Mouse (Mus musculus) neural tube, embryonic 12.5 days (tissue): Measurements from ENCODE around the gene Prkd2. TPM values are rescaled to one million over a fixed set of nuclear protein-coding genes. Genes with fewer than 3 reads are reported as not detected.
A peak's percentile ranks its signal among the peaks of the same experiment; 100 is the strongest.

Experiments used
- ATAC-seq: fragments of 200-750 bp; cut with Nextera tagmentation; 2 replicates; pipeline ENCODE4 v1.8.0; 2017; ENCODE audit warnings: low read depth, mild to moderate bottlenecking, moderate TSS enrichment, moderate library complexity; ENCODE audit not compliant: low FRiP score
- H3K27ac ChIP-seq: fragments of 300-500 bp; sonication (generic); 2 replicates; pipeline ENCODE4 v1.5.1; 2016
- H3K27me3 ChIP-seq: fragments of 300-500 bp; sonication (generic); replicated peaks from 2 replicates; pipeline ENCODE4 v1.6.1; 2016; ENCODE audit warnings: mild to moderate bottlenecking
- H3K36me3 ChIP-seq: fragments of 300-500 bp; sonication (generic); 2 replicates; pipeline ENCODE4 v1.6.1; 2016; ENCODE audit warnings: mild to moderate bottlenecking
- H3K4me1 ChIP-seq: fragments of 300-500 bp; sonication (generic); 2 replicates; pipeline ENCODE4 v1.6.1; 2016
- H3K4me2 ChIP-seq: fragments of 300-500 bp; sonication (generic); replicated peaks from 2 replicates; pipeline ENCODE4 v1.6.1; 2016; ENCODE audit warnings: mild to moderate bottlenecking
- H3K4me3 ChIP-seq: fragments of 300-500 bp; sonication (generic); 2 replicates; pipeline ENCODE4 v1.5.1; 2016
- H3K9ac ChIP-seq: fragments of 300-500 bp; sonication (generic); 2 replicates; pipeline ENCODE4 v1.6.1; 2016; ENCODE audit warnings: mild to moderate bottlenecking
- H3K9me3 ChIP-seq: fragments of 300-500 bp; sonication (generic); 2 replicates; pipeline ENCODE4 v1.6.1; 2016; ENCODE audit warnings: mild to moderate bottlenecking
- WGBS: fragments of 180-500 bp; shearing (Covaris S2); methylation state at CpG from one replicate; pipeline ENCODE4 v1.1.7; 2016; 5-methylcytosine and 5-hydroxymethylcytosine counted together
- polyA plus RNA-seq: library from polyadenylated mRNA; unstranded; fragments of >200 nt; fragmentation: Nextera tagmentation; extraction: Ambion mirVana; gene quantifications from 2 replicates; pipeline ENCODE4 v1.2.1, GENCODE M21; 2016

Gene Prkd2
- polyA plus RNA-seq, 1 experiment from 2014 or later, result 10.4 TPM

- no peaks in the 10 kb centered on the region for H3K9me3 ChIP-seq
- peaks cover 6% of the 10 kb centered on the region; the same call in 1 of the 2 replicates for H3K4me1 ChIP-seq
- H3K27me3 ChIP-seq, result no peaks in the 10 kb centered on the region
- 94% methylated on average over 18 of the region's 18 CpGs for WGBS
- peaks cover 74% of the 10 kb centered on the region for H3K36me3 ChIP-seq
- H3K4me2 ChIP-seq, result no peak overlapping the region
- no peak overlapping the region for H3K4me3 ChIP-seq
- no peak overlapping the region for H3K27ac ChIP-seq
- H3K9ac ChIP-seq, result no peak overlapping the region
- no peak for ATAC-seq
These were observed 4.5 kb upstream of the Prkd2 start for GRCm38 (mm10) chr7:16837916-16838803.

- no peak overlapping the region for H3K4me3 ChIP-seq
- WGBS, result 91% methylated on average over 6 of the region's 6 CpGs
- H3K36me3 ChIP-seq, result peaks cover 66% of the 10 kb centered on the region
- ATAC-seq, result no peak
- H3K9ac ChIP-seq, result no peak overlapping the region
- H3K27ac ChIP-seq, result no peak overlapping the region
- H3K9me3 ChIP-seq, result no peaks in the 10 kb centered on the region
- H3K4me1 ChIP-seq, result peaks cover 12% of the 10 kb centered on the region
- H3K4me2 ChIP-seq, result no peak overlapping the region
- H3K27me3 ChIP-seq, result no peaks in the 10 kb centered on the region
These were observed 3.8 kb upstream of the Prkd2 start for GRCm38 (mm10) chr7:16838804-16839426.

GRCm38 (mm10) chr7:16839427-16840108 is 3.1 kb upstream of the Prkd2 start:
- H3K4me1 ChIP-seq, result peaks cover 17% of the 10 kb centered on the region
- WGBS, result 89% methylated on average over 12 of the region's 12 CpGs
- no peak overlapping the region for H3K27ac ChIP-seq
- no peaks in the 10 kb centered on the region for H3K9me3 ChIP-seq
- H3K9ac ChIP-seq, result no peak overlapping the region
- peaks cover 60% of the 10 kb centered on the region for H3K36me3 ChIP-seq
- no peaks in the 10 kb centered on the region for H3K27me3 ChIP-seq
- H3K4me2 ChIP-seq, result no peak overlapping the region
- no peak overlapping the region for H3K4me3 ChIP-seq
- no peak for ATAC-seq

GRCm38 (mm10) chr7:16840109-16840491 is 2.6 kb upstream of the Prkd2 start:
- H3K27ac ChIP-seq, result no peak overlapping the region
- H3K4me2 ChIP-seq, result no peak overlapping the region
- no peaks in the 10 kb centered on the region for H3K9me3 ChIP-seq
- H3K27me3 ChIP-seq, result no peaks in the 10 kb centered on the region
- H3K4me1 ChIP-seq, result peaks cover 23% of the 10 kb centered on the region
- no peak overlapping the region for H3K9ac ChIP-seq
- 92% methylated on average over 2 of the region's 2 CpGs for WGBS
- ATAC-seq, result no peak
- H3K36me3 ChIP-seq, result peaks cover 54% of the 10 kb centered on the region
- no peak overlapping the region for H3K4me3 ChIP-seq

- Histone ChIP-seq H3K27ac (no peak overlapping the region), H3K4me3 (no peak overlapping the region), H3K27me3 (no peaks in the 10 kb centered on the region), H3K4me2 (no peak overlapping the region), H3K9me3 (no peaks in the 10 kb centered on the region), H3K36me3 (peaks cover 53% of the 10 kb centered on the region), H3K4me1 (peaks cover 30% of the 10 kb centered on the region), H3K9ac (no peak overlapping the region)
- WGBS, result 75% methylated on average over 4 of the region's 4 CpGs
- no peak for ATAC-seq
These were observed 1.6 kb upstream of the Prkd2 start for GRCm38 (mm10) chr7:16841078-16841477.

- ATAC-seq, result no peak; the same call in 1 of the 2 replicates
- Histone ChIP-seq H3K9me3 (no peaks in the 10 kb centered on the region), H3K27ac (peak overlapping the region; percentile 38; the same call in 1 of the 2 replicates), H3K4me3 (peak overlapping the region; percentile 56), H3K9ac (peak overlapping the region; percentile 76), H3K4me1 (peaks cover 30% of the 10 kb centered on the region), H3K27me3 (no peaks in the 10 kb centered on the region), H3K36me3 (peaks cover 51% of the 10 kb centered on the region), H3K4me2 (peak overlapping the region; percentile 97)
- 47% methylated on average over 11 of the region's 11 CpGs for WGBS
These were observed 841 bp upstream of the Prkd2 start for GRCm38 (mm10) chr7:16841561-16842560.

GRCm38 (mm10) chr7:16843441-16844171 is 904 bp downstream of the Prkd2 start:
- no peaks in the 10 kb centered on the region for H3K9me3 ChIP-seq
- ATAC-seq, result no peak
- H3K4me1 ChIP-seq, result peaks cover 30% of the 10 kb centered on the region
- peak overlapping the region; percentile 76 for H3K9ac ChIP-seq
- H3K27me3 ChIP-seq, result no peaks in the 10 kb centered on the region
- H3K36me3 ChIP-seq, result peaks cover 38% of the 10 kb centered on the region
- H3K4me3 ChIP-seq, result peak overlapping the region; percentile 56
- H3K4me2 ChIP-seq, result peak overlapping the region; percentile 97
- H3K27ac ChIP-seq, result no peak overlapping the region
- 4% methylated on average over 33 of the region's 33 CpGs for WGBS

- H3K4me2 ChIP-seq, result peak overlapping the region; percentile 97
- H3K4me1 ChIP-seq, result peaks cover 30% of the 10 kb centered on the region
- no peak overlapping the region for H3K9ac ChIP-seq
- H3K9me3 ChIP-seq, result no peaks in the 10 kb centered on the region
- peaks cover 38% of the 10 kb centered on the region for H3K36me3 ChIP-seq
- no peak overlapping the region for H3K4me3 ChIP-seq
- WGBS, result 62% methylated on average over 3 of the region's 3 CpGs
- H3K27me3 ChIP-seq, result no peaks in the 10 kb centered on the region
- no peak overlapping the region for H3K27ac ChIP-seq
- ATAC-seq, result no peak
These were observed 2.0 kb downstream of the Prkd2 start for GRCm38 (mm10) chr7:16844696-16845071.

- Histone ChIP-seq H3K27ac (no peak overlapping the region), H3K4me3 (no peak overlapping the region), H3K9me3 (no peaks in the 10 kb centered on the region), H3K27me3 (no peaks in the 10 kb centered on the region), H3K4me2 (peak overlapping the region; percentile 97), H3K4me1 (peaks cover 30% of the 10 kb centered on the region), H3K9ac (peak overlapping the region; percentile 8; the same call in 1 of the 2 replicates), H3K36me3 (peaks cover 38% of the 10 kb centered on the region)
- WGBS, result 39% methylated on average over 14 of the region's 14 CpGs
- no peak for ATAC-seq
These were observed 2.5 kb downstream of the Prkd2 start for GRCm38 (mm10) chr7:16845072-16845819.

GRCm38 (mm10) chr7:16845820-16846167 is 3.1 kb downstream of the Prkd2 start:
- H3K27ac ChIP-seq, result no peak overlapping the region
- no peak overlapping the region for H3K9ac ChIP-seq
- no peaks in the 10 kb centered on the region for H3K9me3 ChIP-seq
- H3K27me3 ChIP-seq, result no peaks in the 10 kb centered on the region
- no peak overlapping the region for H3K4me3 ChIP-seq
- H3K4me1 ChIP-seq, result peaks cover 30% of the 10 kb centered on the region
- ATAC-seq, result no peak
- WGBS, result 33% methylated on average over 10 of the region's 10 CpGs
- peak overlapping the region; percentile 97 for H3K4me2 ChIP-seq
- peaks cover 37% of the 10 kb centered on the region for H3K36me3 ChIP-seq
